Mouse (Mus musculus): ENCODE results near the gene Stoml1. TPM values are rescaled to one million over a fixed set of nuclear protein-coding genes. Genes with fewer than 3 reads are reported as not detected.

Stoml1 gene
- polyA plus RNA-seq, 1 experiment from 2014 or later = 35.8 TPM

DNA sequence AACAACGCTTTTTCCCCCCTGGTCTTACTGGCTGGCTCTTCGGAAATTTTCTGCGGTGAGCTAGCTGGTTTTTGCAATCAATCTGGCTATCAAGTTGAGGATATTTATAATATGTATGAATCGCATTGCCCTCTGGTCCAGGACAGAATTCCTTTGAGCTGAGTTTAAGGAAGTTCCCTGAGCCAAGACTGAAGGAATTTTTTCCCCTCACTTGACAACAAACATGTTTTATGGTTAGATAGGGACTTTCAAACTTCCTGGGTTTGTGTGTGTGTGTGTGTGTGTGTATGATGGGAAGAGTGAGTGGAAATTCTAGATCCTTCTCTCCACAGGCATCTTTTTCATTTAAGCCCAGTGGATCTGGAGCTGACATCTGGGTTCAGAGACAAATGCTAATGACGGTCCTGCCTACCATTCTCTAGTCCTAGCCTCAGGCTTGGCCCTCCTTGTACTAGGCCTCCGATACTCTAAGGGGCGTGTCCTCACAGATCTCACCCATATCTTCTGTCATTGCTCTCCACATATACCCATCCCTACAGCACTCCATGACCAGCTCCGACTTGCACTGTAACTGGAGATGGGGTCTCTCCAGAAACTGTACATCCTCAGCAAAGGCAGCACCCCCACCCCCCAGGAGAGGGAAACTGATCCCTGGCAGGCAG, 38.3 kb upstream of the Stoml1 start:
- Histone ChIP-seq H3K4me1 (ENCODE audit: insufficient read depth, low read length) (peaks cover 45% of the 10 kb centered on the region), H3K9ac (replicated peaks; ENCODE audit: low read length) (no peak overlapping the region), H3K27me3 (ENCODE audit: insufficient read depth, low read length) (no peaks in the 10 kb centered on the region), H3K9me3 (ENCODE audit: low read length) (no peaks in the 10 kb centered on the region), H3K36me3 (ENCODE audit: insufficient read depth, low read length) (peaks cover 5% of the 10 kb centered on the region), H3K4me2 (replicated peaks; ENCODE audit: low read depth, low read length) (no peak overlapping the region; the same call in 1 of the 2 replicates), H3K27ac (ENCODE audit: low read length) (peak overlapping the region; percentile 83), H3K4me3 (ENCODE audit: low read length) (no peak overlapping the region)
- WGBS = 32% methylated on average over 8 of the region's 8 CpGs
- no peak for ATAC-seq (ENCODE audit: low FRiP score, low TSS enrichment)

DNA sequence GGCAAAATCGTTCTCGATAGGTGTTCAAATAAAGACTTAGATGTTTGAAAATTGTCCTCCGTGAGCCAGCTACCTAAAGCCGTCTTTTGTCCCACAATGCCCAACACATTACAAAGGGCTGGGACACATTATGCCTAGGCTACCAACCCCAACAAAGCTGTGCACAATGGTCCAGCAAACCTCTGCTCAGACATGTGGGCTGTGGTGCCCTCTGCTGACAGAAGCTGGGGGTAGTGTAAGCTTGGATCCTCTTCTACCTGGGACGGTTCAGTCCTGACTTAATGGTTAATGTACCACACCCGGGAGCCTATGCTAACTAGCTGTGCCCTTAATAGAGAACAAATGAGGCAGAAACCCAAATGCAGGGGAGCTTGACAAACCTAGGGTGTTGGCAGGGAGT, 36.6 kb upstream of the Stoml1 start:
- Histone ChIP-seq H3K9ac (replicated peaks; ENCODE audit: low read length) (no peak overlapping the region), H3K9me3 (ENCODE audit: low read length) (no peaks in the 10 kb centered on the region), H3K27ac (ENCODE audit: low read length) (no peak overlapping the region), H3K4me1 (ENCODE audit: insufficient read depth, low read length) (peaks cover 45% of the 10 kb centered on the region), H3K27me3 (ENCODE audit: insufficient read depth, low read length) (no peaks in the 10 kb centered on the region), H3K4me3 (ENCODE audit: low read length) (no peak overlapping the region), H3K36me3 (ENCODE audit: insufficient read depth, low read length) (peaks cover 18% of the 10 kb centered on the region), H3K4me2 (replicated peaks; ENCODE audit: low read depth, low read length) (no peak overlapping the region)
- peak; percentile 66 for ATAC-seq (ENCODE audit: low FRiP score, low TSS enrichment)
- WGBS = 46% methylated on average over 6 of the region's 6 CpGs

DNA sequence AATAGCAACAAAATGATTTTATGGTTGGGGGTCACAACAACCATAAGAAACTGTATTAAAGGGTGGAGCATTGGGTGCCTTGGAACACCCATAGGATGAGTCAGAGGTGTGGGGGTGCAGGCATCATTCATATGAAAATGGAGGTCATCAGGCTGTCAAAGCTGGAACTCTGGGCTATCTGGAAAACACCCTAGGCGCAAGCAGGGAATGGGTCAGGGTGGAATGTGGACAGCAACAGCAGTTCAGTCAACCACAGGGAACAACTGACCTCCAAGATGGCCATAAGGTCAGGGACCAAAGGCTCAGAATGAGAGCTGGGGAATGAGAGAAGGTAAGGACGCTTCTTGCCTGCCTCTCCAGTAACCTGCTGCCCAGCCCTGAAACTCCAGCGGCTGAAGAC, 34.4 kb upstream of the Stoml1 start:
- no peak for ATAC-seq (ENCODE audit: low FRiP score, low TSS enrichment)
- H3K9ac ChIP-seq (replicated peaks; ENCODE audit: low read length) = no peak overlapping the region
- WGBS = 98% methylated on average over 3 of the region's 3 CpGs
- H3K27ac ChIP-seq (ENCODE audit: low read length) = no peak overlapping the region
- no peaks in the 10 kb centered on the region for H3K27me3 ChIP-seq (ENCODE audit: insufficient read depth, low read length)
- no peak overlapping the region for H3K4me3 ChIP-seq (ENCODE audit: low read length)
- no peak overlapping the region for H3K4me2 ChIP-seq (replicated peaks; ENCODE audit: low read depth, low read length)
- peaks cover 36% of the 10 kb centered on the region for H3K4me1 ChIP-seq (ENCODE audit: insufficient read depth, low read length)
- H3K36me3 ChIP-seq (ENCODE audit: insufficient read depth, low read length) = peaks cover 35% of the 10 kb centered on the region
- H3K9me3 ChIP-seq (ENCODE audit: low read length) = no peaks in the 10 kb centered on the region

DNA sequence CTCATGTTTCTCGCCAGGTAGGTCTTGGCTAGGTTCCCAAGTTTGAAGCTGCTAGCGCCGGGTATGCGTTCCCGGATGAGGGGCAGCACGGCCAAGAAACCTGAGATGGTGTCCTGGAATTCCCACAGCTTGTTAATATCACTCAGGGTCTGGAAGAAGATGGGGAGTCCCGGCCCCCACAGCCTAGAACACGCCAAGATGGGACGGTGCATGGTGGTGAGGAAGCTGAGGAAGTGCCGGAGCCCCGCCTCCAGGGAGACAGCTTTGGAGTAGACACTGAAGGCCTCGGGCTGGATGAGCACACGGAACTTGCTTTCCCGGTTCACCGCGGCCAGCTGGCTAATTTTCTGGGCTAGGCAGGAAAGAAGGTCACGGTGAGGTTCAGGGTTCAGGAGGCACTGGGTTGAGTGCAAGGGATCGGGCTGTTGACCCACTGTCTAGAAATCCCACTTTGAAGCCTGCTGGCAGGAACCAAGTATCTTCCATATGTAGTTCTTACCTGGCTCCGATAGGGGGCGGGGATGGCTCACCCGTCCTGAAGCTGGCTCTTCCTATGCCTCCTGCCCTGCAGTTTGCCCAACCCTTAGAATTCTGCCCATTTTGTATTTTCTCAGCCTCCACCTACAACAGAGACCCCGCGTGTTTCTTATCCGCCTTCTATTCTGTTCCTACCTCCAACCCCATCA, 32.6 kb upstream of the Stoml1 start:
- Histone ChIP-seq H3K4me1 (ENCODE audit: insufficient read depth, low read length) (peaks cover 19% of the 10 kb centered on the region), H3K36me3 (ENCODE audit: insufficient read depth, low read length) (peaks cover 46% of the 10 kb centered on the region), H3K4me2 (replicated peaks; ENCODE audit: low read depth, low read length) (no peak overlapping the region), H3K4me3 (ENCODE audit: low read length) (no peak overlapping the region), H3K9ac (replicated peaks; ENCODE audit: low read length) (no peak overlapping the region), H3K27ac (ENCODE audit: low read length) (no peak overlapping the region), H3K9me3 (ENCODE audit: low read length) (no peaks in the 10 kb centered on the region), H3K27me3 (ENCODE audit: insufficient read depth, low read length) (no peaks in the 10 kb centered on the region)
- WGBS = 60% methylated on average over 24 of the region's 24 CpGs
- ATAC-seq (ENCODE audit: low FRiP score, low TSS enrichment) = no peak

DNA sequence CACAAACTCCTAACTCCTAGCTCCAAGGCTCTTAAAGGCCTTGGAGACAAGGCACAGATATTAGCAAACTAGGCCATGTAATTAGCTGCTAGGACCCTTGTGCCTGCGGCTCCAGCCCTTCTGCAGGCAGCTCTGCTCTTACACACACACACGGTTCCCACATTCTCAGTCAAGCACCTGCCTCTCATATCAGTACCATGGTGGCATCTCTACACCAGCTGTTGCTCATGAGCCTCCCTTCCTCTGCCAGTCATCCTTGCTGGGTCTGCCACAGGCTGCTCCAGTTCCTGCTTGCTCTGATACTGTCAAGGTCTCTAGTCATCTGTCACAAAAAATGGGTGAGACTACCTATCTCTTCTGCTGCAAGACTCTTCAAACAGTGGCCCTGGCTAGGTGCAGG, 28.6 kb upstream of the Stoml1 start:
- no peaks in the 10 kb centered on the region for H3K27me3 ChIP-seq (ENCODE audit: insufficient read depth, low read length)
- no peaks in the 10 kb centered on the region for H3K9me3 ChIP-seq (ENCODE audit: low read length)
- no peak for ATAC-seq (ENCODE audit: low FRiP score, low TSS enrichment)
- no peak overlapping the region for H3K9ac ChIP-seq (replicated peaks; ENCODE audit: low read length)
- H3K4me2 ChIP-seq (replicated peaks; ENCODE audit: low read depth, low read length) = no peak overlapping the region
- H3K4me1 ChIP-seq (ENCODE audit: insufficient read depth, low read length) = no peaks in the 10 kb centered on the region
- H3K36me3 ChIP-seq (ENCODE audit: insufficient read depth, low read length) = peaks cover 67% of the 10 kb centered on the region
- no peak overlapping the region for H3K27ac ChIP-seq (ENCODE audit: low read length)
- WGBS = 93% methylated on average over 2 of the region's 2 CpGs
- no peak overlapping the region for H3K4me3 ChIP-seq (ENCODE audit: low read length)

DNA sequence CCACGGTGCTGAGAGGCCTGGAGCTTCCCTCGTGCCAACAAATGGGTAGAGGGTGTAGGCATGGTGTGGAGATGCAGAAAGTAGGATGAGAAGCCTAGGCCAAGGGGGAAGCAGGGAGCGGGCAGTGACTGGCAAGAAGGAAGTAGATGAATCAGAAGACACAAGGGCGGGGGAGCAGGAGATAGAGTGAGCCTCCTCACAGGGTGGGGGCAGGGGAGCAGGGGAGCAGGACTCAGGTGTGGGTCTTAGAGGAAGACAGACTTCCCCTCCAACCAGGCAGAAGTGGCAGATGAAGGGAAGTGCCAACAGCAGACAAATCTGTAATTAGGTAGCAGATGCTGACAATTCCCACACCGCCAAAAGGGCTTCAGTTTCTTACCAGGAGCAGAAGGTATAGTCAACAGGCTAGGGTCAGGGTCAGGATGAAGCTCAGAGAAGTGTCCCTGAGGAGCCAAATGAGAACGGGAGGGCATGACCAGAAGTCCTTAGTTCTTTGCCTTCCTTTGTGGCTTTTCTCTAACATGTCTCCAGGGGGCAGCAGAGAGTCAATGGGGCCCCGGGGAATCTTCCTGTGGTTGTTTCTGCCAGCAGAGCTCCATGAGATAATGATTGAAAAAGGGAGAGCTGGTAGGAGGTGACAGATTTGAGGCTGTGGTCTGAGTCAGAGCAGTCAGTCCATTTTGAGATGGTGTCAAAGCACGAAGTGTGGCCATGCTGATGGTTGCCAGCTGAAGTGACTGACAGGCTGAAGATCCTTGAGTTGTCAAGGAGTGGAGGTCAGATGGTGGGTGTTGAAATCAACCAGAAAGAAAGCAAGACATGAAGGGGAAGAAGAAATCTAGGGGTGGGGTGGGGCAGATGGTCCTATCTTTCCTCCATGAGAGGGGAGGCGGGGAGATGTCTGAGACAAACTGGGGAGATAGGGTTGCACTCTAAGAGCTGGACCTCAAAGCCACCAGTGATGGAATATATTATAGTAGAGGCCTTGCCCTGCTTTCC, 26.8 kb upstream of the Stoml1 start:
- Histone ChIP-seq H3K9ac (replicated peaks; ENCODE audit: low read length) (no peak overlapping the region), H3K9me3 (ENCODE audit: low read length) (no peaks in the 10 kb centered on the region), H3K4me2 (replicated peaks; ENCODE audit: low read depth, low read length) (no peak overlapping the region), H3K4me1 (ENCODE audit: insufficient read depth, low read length) (no peaks in the 10 kb centered on the region), H3K4me3 (ENCODE audit: low read length) (no peak overlapping the region), H3K27me3 (ENCODE audit: insufficient read depth, low read length) (no peaks in the 10 kb centered on the region), H3K36me3 (ENCODE audit: insufficient read depth, low read length) (peaks cover 70% of the 10 kb centered on the region), H3K27ac (ENCODE audit: low read length) (no peak overlapping the region)
- ATAC-seq (ENCODE audit: low FRiP score, low TSS enrichment) = no peak; the same call in 1 of the 2 replicates
- 67% methylated on average over 9 of the region's 9 CpGs for WGBS

DNA sequence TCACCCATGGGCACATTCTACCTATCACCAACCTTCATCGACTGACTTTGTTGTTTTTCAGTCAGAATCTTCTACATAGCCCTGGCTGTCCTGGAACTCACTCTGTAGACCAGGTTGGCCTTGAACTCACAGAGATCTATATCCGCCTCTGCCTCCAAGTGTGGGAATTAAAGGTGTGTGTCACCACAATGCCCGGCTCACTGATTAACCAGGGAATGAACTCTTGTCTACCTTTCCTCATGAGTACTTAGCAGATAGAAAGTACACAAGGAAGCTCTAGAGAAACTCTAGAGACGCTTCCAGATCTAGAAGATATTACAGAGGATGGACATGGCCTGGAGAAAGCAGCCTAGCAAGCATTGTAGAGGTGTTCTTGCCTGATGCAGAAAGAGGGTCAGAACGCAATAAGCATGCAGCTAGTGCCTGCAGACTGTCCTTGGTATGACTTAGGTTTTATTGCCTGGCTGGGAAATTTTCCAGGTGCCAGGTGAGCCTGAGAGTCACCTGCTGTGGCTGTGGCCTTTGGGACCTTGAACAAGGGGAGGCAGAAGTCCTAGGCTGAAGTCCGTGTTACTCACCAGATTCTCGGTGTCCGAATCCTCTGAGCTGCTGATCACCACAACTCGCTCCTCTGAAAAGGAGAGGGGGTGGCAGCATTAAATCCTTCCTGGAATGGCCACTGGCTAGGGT, 24.0 kb upstream of the Stoml1 start:
- Histone ChIP-seq H3K27ac (ENCODE audit: low read length) (no peak overlapping the region), H3K9ac (replicated peaks; ENCODE audit: low read length) (no peak overlapping the region), H3K4me2 (replicated peaks; ENCODE audit: low read depth, low read length) (no peak overlapping the region), H3K4me3 (ENCODE audit: low read length) (no peak overlapping the region), H3K9me3 (ENCODE audit: low read length) (no peaks in the 10 kb centered on the region), H3K36me3 (ENCODE audit: insufficient read depth, low read length) (peaks cover 60% of the 10 kb centered on the region), H3K4me1 (ENCODE audit: insufficient read depth, low read length) (0 out of 2 replicates have a peak, but pooled peaks cover 3% of the 10 kb centered on the region), H3K27me3 (ENCODE audit: insufficient read depth, low read length) (no peaks in the 10 kb centered on the region)
- no peak for ATAC-seq (ENCODE audit: low FRiP score, low TSS enrichment)
- WGBS = 96% methylated on average over 9 of the region's 9 CpGs

DNA sequence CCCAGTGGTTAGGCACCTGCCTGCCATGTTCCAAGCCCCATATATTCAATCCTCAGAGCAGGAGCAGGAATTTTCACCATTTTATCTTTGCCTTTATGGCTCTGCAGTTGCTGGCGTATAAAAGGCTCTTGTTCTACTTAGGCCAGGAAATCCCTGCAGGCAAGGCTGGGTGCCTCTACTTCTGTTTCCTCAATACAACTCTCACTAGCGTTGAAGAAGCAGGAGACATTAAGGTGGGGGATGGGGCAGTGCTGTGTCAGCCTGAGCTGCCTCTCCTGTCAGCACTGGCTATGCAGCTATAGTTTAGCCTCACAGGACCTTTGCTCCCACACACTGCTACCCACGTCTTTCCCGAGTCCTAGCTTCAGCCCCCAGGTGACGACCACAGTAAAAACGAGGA, 21.2 kb upstream of the Stoml1 start:
- H3K27me3 ChIP-seq (ENCODE audit: insufficient read depth, low read length) = no peaks in the 10 kb centered on the region
- H3K9me3 ChIP-seq (ENCODE audit: low read length) = no peaks in the 10 kb centered on the region
- no peak overlapping the region for H3K9ac ChIP-seq (replicated peaks; ENCODE audit: low read length)
- H3K4me1 ChIP-seq (ENCODE audit: insufficient read depth, low read length) = 0 out of 2 replicates have a peak, but pooled peaks cover 3% of the 10 kb centered on the region
- ATAC-seq (ENCODE audit: low FRiP score, low TSS enrichment) = no peak
- H3K4me3 ChIP-seq (ENCODE audit: low read length) = no peak overlapping the region
- no peak overlapping the region for H3K4me2 ChIP-seq (replicated peaks; ENCODE audit: low read depth, low read length)
- WGBS = 52% methylated on average over 6 of the region's 6 CpGs
- H3K36me3 ChIP-seq (ENCODE audit: insufficient read depth, low read length) = peaks cover 63% of the 10 kb centered on the region
- peak overlapping the region; percentile 54 for H3K27ac ChIP-seq (ENCODE audit: low read length)

DNA sequence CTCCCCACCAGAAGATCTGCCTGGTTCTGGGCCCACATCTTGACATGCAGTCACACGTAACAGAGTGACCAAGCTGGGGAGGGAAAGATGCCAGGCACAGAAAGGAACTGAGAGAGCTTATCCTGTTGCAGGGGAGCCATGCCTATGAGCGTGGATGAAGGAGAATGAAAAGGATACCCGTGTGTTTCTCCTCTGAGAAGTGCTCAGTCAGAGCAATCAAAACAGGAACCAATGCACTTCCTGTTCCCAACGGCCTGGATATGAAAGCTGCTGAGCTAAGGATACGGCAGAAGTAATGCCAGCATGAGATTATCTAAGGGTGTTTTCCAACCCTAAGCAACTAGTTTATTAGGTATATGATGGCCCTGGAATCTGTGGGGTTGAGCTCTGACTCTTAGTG, 20.6 kb upstream of the Stoml1 start:
- ATAC-seq (ENCODE audit: low FRiP score, low TSS enrichment) = no peak
- H3K27ac ChIP-seq (ENCODE audit: low read length) = peak overlapping the region; percentile 54
- peaks cover 61% of the 10 kb centered on the region for H3K36me3 ChIP-seq (ENCODE audit: insufficient read depth, low read length)
- no peak overlapping the region for H3K9ac ChIP-seq (replicated peaks; ENCODE audit: low read length)
- H3K4me2 ChIP-seq (replicated peaks; ENCODE audit: low read depth, low read length) = no peak overlapping the region
- no peak overlapping the region for H3K4me3 ChIP-seq (ENCODE audit: low read length)
- no peaks in the 10 kb centered on the region for H3K9me3 ChIP-seq (ENCODE audit: low read length)
- WGBS = 43% methylated on average over 5 of the region's 5 CpGs
- H3K27me3 ChIP-seq (ENCODE audit: insufficient read depth, low read length) = no peaks in the 10 kb centered on the region
- H3K4me1 ChIP-seq (ENCODE audit: insufficient read depth, low read length) = 0 out of 2 replicates have a peak, but pooled peaks cover 3% of the 10 kb centered on the region
